Mouse (Mus musculus) cerebellum, adult 2 months (tissue): ENCODE results near the gene Calm3. TPM values are rescaled to one million over a fixed set of nuclear protein-coding genes. Genes with fewer than 3 reads are reported as not detected.

Experiments used
- DNase-seq, 2 experiments: peaks; one replicate each; pipeline ENCODE4 v3.0.0; 2021
- H3K27ac ChIP-seq: fragments of 200-500 bp; 2 replicates; pipeline ENCODE4 v1.5.1; 2012; ENCODE audit warnings: low read length, control low read depth, inconsistent platforms; ENCODE audit not compliant: insufficient read depth
- H3K27me3 ChIP-seq: fragments of 200-500 bp; 2 replicates; pipeline ENCODE4 v1.6.1; 2012; ENCODE audit warnings: inconsistent platforms, mild to moderate bottlenecking, low read length, moderate library complexity; ENCODE audit not compliant: control insufficient read depth, insufficient read depth
- H3K4me1 ChIP-seq: fragments of 200-500 bp; 2 replicates; pipeline ENCODE4 v1.6.1; 2011; ENCODE audit warnings: low read length; ENCODE audit not compliant: control insufficient read depth, insufficient read depth
- H3K4me3 ChIP-seq: fragments of 200-500 bp; replicated peaks from 2 replicates; pipeline ENCODE3; 2011; ENCODE audit warnings: mild to moderate bottlenecking, low read depth, low read length, control low read depth; ENCODE audit not compliant: insufficient read depth
- CTCF ChIP-seq: fragments of 200-500 bp; IDR thresholded peaks from 2 replicates; pipeline ENCODE4 v1.5.1; 2011; ENCODE audit warnings: low read depth, mild to moderate bottlenecking, control low read depth, low read length, moderate library complexity, borderline replicate concordance; ENCODE audit not compliant: insufficient read depth
- POLR2A ChIP-seq: fragments of 200-500 bp; IDR thresholded peaks from 2 replicates; pipeline ENCODE4 v1.6.1; 2011; ENCODE audit warnings: low read length, control low read depth, borderline replicate concordance; ENCODE audit not compliant: insufficient read depth
- WGBS: fragments of 180-500 bp; shearing (Covaris S2); methylation state at CpG from one replicate; pipeline ENCODE4 v1.1.7; 2018; 5-methylcytosine and 5-hydroxymethylcytosine counted together
- polyA plus RNA-seq: library from polyadenylated mRNA; depleted of rRNA; stranded (reverse); fragments of >200 nt; gene quantifications from 2 replicates; pipeline ENCODE4 v1.2.3, GENCODE M21; 2012

Gene Calm3
- polyA plus RNA-seq, 1 experiment, result 1,504 TPM

- DNase-seq, result peak; percentile 82 to 89
- Histone ChIP-seq H3K4me1 (peaks cover 3% of the 10 kb centered on the region; the same call in 1 of the 2 replicates), H3K27me3 (no peaks in the 10 kb centered on the region), H3K27ac (no peak overlapping the region), H3K4me3 (peak overlapping the region; percentile 44)
- WGBS, result 1% methylated on average over 24 of the region's 24 CpGs
- TF ChIP-seq POLR2A, result no peak
- peak; percentile 85 for TF ChIP-seq CTCF
Observed at GRCm38 (mm10) chr7:16895000-16895399, 28.9 kb downstream of the Calm3 start.

- WGBS, result 43% methylated on average over 4 of the region's 4 CpGs
- Histone ChIP-seq H3K4me1 (peaks cover 3% of the 10 kb centered on the region; the same call in 1 of the 2 replicates), H3K27me3 (no peaks in the 10 kb centered on the region), H3K4me3 (no peak overlapping the region), H3K27ac (no peak overlapping the region)
- no peak for DNase-seq
- no peak for TF ChIP-seq POLR2A
- TF ChIP-seq CTCF, result no peak
Observed at GRCm38 (mm10) chr7:16894279-16894678, 29.6 kb downstream of the Calm3 start.

GRCm38 (mm10) chr7:16893612-16894011 is 30.3 kb downstream of the Calm3 start:
- H3K4me1 ChIP-seq, result peaks cover 3% of the 10 kb centered on the region; the same call in 1 of the 2 replicates
- DNase-seq, result no peak
- no peak for TF ChIP-seq POLR2A
- TF ChIP-seq CTCF, result no peak
- 23% methylated on average over 6 of the region's 6 CpGs for WGBS
- H3K4me3 ChIP-seq, result no peak overlapping the region
- no peaks in the 10 kb centered on the region for H3K27me3 ChIP-seq
- no peak overlapping the region for H3K27ac ChIP-seq

- Histone ChIP-seq H3K27me3 (no peaks in the 10 kb centered on the region), H3K4me1 (peaks cover 3% of the 10 kb centered on the region; the same call in 1 of the 2 replicates), H3K27ac (no peak overlapping the region), H3K4me3 (no peak overlapping the region)
- WGBS, result 48% methylated on average over 9 of the region's 9 CpGs
- no peak for TF ChIP-seq POLR2A
- TF ChIP-seq CTCF, result no peak
- DNase-seq, result no peak
Observed at GRCm38 (mm10) chr7:16892352-16892730, 31.6 kb downstream of the Calm3 start.

GRCm38 (mm10) chr7:16891641-16892351 is 32.1 kb downstream of the Calm3 start, which contains the start of gene Gng8:
Gene Gng8 (plus strand): TSS chr7:16891786.
- WGBS, result 1% methylated on average over 30 of the region's 30 CpGs
- H3K4me3 ChIP-seq, result peak within 1 kb of the TSS; percentile 57
- H3K4me1 ChIP-seq, result peaks cover 3% of the 10 kb centered on the region; the same call in 1 of the 2 replicates
- DNase-seq, result peak; percentile 78 to 86
- H3K27me3 ChIP-seq, result no peaks in the 10 kb centered on the region
- no peak within 1 kb of the TSS for H3K27ac ChIP-seq
- TF ChIP-seq POLR2A, result no peak
- peak; percentile 81 for TF ChIP-seq CTCF

GRCm38 (mm10) chr7:16890944-16891343 is 33.0 kb downstream of the Calm3 start:
- WGBS, result 6% methylated on average over 23 of the region's 23 CpGs
- Histone ChIP-seq H3K27me3 (no peaks in the 10 kb centered on the region), H3K27ac (no peak overlapping the region)

GRCm38 (mm10) chr7:16890536-16890935 is 33.4 kb downstream of the Calm3 start:
- Histone ChIP-seq H3K4me3 (no peak overlapping the region), H3K27me3 (no peaks in the 10 kb centered on the region), H3K4me1 (peaks cover 3% of the 10 kb centered on the region; the same call in 1 of the 2 replicates), H3K27ac (no peak overlapping the region)
- TF ChIP-seq POLR2A (no peak), CTCF (no peak)
- no peak for DNase-seq
- 39% methylated on average over 6 of the region's 6 CpGs for WGBS

More at GRCm38 (mm10) chr7:16890944-16891343, 33.0 kb downstream of the Calm3 start:
- Histone ChIP-seq H3K4me3 (no peak overlapping the region), H3K4me1 (peaks cover 3% of the 10 kb centered on the region; the same call in 1 of the 2 replicates)
- TF ChIP-seq POLR2A, result no peak
- TF ChIP-seq CTCF, result no peak
- DNase-seq, result no peak

- Histone ChIP-seq H3K27me3 (no peaks in the 10 kb centered on the region), H3K4me1 (no peaks in the 10 kb centered on the region), H3K4me3 (no peak overlapping the region), H3K27ac (no peak overlapping the region)
- 56% methylated on average over 59 of the region's 59 CpGs for WGBS
- DNase-seq, result no peak
- TF ChIP-seq POLR2A (no peak), CTCF (no peak)
Observed at GRCm38 (mm10) chr7:16885905-16886304, 38.0 kb downstream of the Calm3 start.
